Mouse (Mus musculus): ENCODE measurements around the gene Ntf5. TPM values are rescaled to one million over a fixed set of nuclear protein-coding genes. Genes with fewer than 3 reads are reported as not detected.

The Ntf5 gene
- polyA plus RNA-seq, 1 experiment from 2014 or later: 1.6 TPM

GRCm38 (mm10) chr7:45369836-45370474 is 43.5 kb upstream of the Ntf5 start:
- H3K27me3 ChIP-seq (ENCODE audit: control insufficient read depth, insufficient read depth, low read length): peaks cover 23% of the 10 kb centered on the region
- H3K27ac ChIP-seq (ENCODE audit: low read depth, low read length): no peak overlapping the region
- H3K4me3 ChIP-seq (ENCODE audit: low read depth, low read length): peak overlapping the region; percentile 43
- DNase-seq (ENCODE audit: low spot score): no peak
- peak overlapping the region; percentile 52 for H3K9ac ChIP-seq (ENCODE audit: low read length)
- peak overlapping the region; percentile 85 for H3K4me2 ChIP-seq (ENCODE audit: low read depth)
- peaks cover 13% of the 10 kb centered on the region for H3K4me1 ChIP-seq (ENCODE audit: control insufficient read depth, insufficient read depth, low read length)
- no peak for ATAC-seq (ENCODE audit: insufficient read depth, low FRiP score, low TSS enrichment)
- no peaks in the 10 kb centered on the region for H3K9me3 ChIP-seq (ENCODE audit: control insufficient read depth, low read length)
- H3K36me3 ChIP-seq (ENCODE audit: control insufficient read depth, insufficient read depth, low read length): peaks cover 4% of the 10 kb centered on the region; the same call in 1 of the 2 replicates
- WGBS: 7% methylated on average over 50 of the region's 52 CpGs

- peak; percentile 86 for DNase-seq (ENCODE audit: low spot score)
- H3K9ac ChIP-seq (ENCODE audit: low read length): peak within 1 kb of the TSS; percentile 52
- peaks cover 5% of the 10 kb centered on the region for H3K36me3 ChIP-seq (ENCODE audit: control insufficient read depth, insufficient read depth, low read length)
- H3K4me3 ChIP-seq (ENCODE audit: low read depth, low read length): peak within 1 kb of the TSS; percentile 43
- peak within 1 kb of the TSS; percentile 85 for H3K4me2 ChIP-seq (ENCODE audit: low read depth)
- WGBS: 12% methylated on average over 28 of the region's 28 CpGs
- ATAC-seq (ENCODE audit: insufficient read depth, low FRiP score, low TSS enrichment): peak; percentile 65
- H3K4me1 ChIP-seq (ENCODE audit: control insufficient read depth, insufficient read depth, low read length): peaks cover 13% of the 10 kb centered on the region
- H3K9me3 ChIP-seq (ENCODE audit: control insufficient read depth, low read length): no peaks in the 10 kb centered on the region
- H3K27me3 ChIP-seq (ENCODE audit: control insufficient read depth, insufficient read depth, low read length): peaks cover 20% of the 10 kb centered on the region
- no peak within 1 kb of the TSS for H3K27ac ChIP-seq (ENCODE audit: low read depth, low read length)
These were observed 42.8 kb upstream of the Ntf5 start, which contains the start of gene Lin7b for GRCm38 (mm10) chr7:45370475-45371311. Lin7b (minus strand) TSS chr7:45370583.

- WGBS: 88% methylated on average over 5 of the region's 5 CpGs
- Histone ChIP-seq H3K9me3 (ENCODE audit: control insufficient read depth, low read length) (no peaks in the 10 kb centered on the region), H3K27ac (ENCODE audit: low read depth, low read length) (no peak overlapping the region), H3K4me3 (ENCODE audit: low read depth, low read length) (no peak overlapping the region), H3K9ac (ENCODE audit: low read length) (no peak overlapping the region), H3K36me3 (ENCODE audit: control insufficient read depth, insufficient read depth, low read length) (peaks cover 19% of the 10 kb centered on the region), H3K27me3 (ENCODE audit: control insufficient read depth, insufficient read depth, low read length) (peaks cover 17% of the 10 kb centered on the region), H3K4me1 (ENCODE audit: control insufficient read depth, insufficient read depth, low read length) (peaks cover 13% of the 10 kb centered on the region), H3K4me2 (ENCODE audit: low read depth) (no peak overlapping the region)
- ATAC-seq (ENCODE audit: insufficient read depth, low FRiP score, low TSS enrichment) (no peak), DNase-seq (ENCODE audit: low spot score) (no peak)
These were observed 41.1 kb upstream of the Ntf5 start for GRCm38 (mm10) chr7:45372371-45372770.

DNA sequence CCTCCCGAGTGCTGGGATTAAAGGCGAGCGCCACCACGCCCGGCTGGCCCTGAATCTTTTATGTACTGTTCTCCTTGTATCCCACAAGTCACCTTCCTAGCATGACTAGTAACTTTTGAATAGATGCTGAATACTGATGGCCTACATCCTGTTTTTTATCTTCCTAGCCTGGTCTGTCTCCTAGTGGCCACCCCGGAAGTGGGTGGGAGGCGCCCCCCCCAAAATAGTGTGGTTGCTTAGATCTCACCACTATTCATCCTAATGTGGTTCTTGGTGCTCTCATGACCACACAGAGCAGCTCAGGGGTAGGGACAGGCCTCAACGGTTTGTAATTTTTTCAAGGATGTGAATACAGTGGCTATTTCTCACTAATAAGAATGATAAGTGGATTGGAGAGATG is 38.9 kb upstream of the Ntf5 start:
- Histone ChIP-seq H3K4me1 (ENCODE audit: control insufficient read depth, insufficient read depth, low read length) (peaks cover 11% of the 10 kb centered on the region), H3K4me3 (ENCODE audit: low read depth, low read length) (no peak overlapping the region), H3K36me3 (ENCODE audit: control insufficient read depth, insufficient read depth, low read length) (peaks cover 36% of the 10 kb centered on the region), H3K9me3 (ENCODE audit: control insufficient read depth, low read length) (no peaks in the 10 kb centered on the region), H3K4me2 (ENCODE audit: low read depth) (no peak overlapping the region), H3K9ac (ENCODE audit: low read length) (no peak overlapping the region), H3K27ac (ENCODE audit: low read depth, low read length) (no peak overlapping the region), H3K27me3 (ENCODE audit: control insufficient read depth, insufficient read depth, low read length) (peaks cover 6% of the 10 kb centered on the region; the same call in 1 of the 2 replicates)
- WGBS: 96% methylated on average over 8 of the region's 8 CpGs
- no peak for DNase-seq (ENCODE audit: low spot score)
- no peak for ATAC-seq (ENCODE audit: insufficient read depth, low FRiP score, low TSS enrichment)

DNA sequence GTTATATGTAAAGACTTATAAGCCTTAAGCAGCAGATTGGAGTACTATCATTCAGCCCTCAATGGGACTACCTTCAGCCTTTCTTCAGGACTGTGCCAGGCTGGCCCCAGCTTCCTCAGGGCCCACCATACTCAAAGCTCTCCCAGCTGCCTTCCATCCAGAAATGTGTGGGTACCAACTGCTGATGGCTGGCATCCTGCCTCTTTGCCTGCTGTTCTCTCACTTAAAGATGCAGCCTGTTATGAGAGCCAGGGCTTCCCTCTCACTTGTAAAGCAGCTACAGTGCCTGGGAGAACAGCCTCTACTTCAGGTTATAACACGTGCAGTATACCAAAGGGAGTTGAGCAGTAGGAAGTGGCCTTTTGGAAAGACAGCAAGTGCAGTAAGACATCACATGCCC is 37.4 kb upstream of the Ntf5 start:
- Histone ChIP-seq H3K36me3 (ENCODE audit: control insufficient read depth, insufficient read depth, low read length) (peaks cover 48% of the 10 kb centered on the region), H3K4me1 (ENCODE audit: control insufficient read depth, insufficient read depth, low read length) (0 out of 2 replicates have a peak, but pooled peaks cover 2% of the 10 kb centered on the region), H3K9ac (ENCODE audit: low read length) (no peak overlapping the region), H3K4me2 (ENCODE audit: low read depth) (no peak overlapping the region), H3K27me3 (ENCODE audit: control insufficient read depth, insufficient read depth, low read length) (no peaks in the 10 kb centered on the region), H3K4me3 (ENCODE audit: low read depth, low read length) (no peak overlapping the region), H3K27ac (ENCODE audit: low read depth, low read length) (no peak overlapping the region), H3K9me3 (ENCODE audit: control insufficient read depth, low read length) (no peaks in the 10 kb centered on the region)
- ATAC-seq (ENCODE audit: insufficient read depth, low FRiP score, low TSS enrichment): no peak
- 94% methylated on average over 1 of the region's 1 CpGs for WGBS
- DNase-seq (ENCODE audit: low spot score): no peak

- Histone ChIP-seq H3K4me3 (ENCODE audit: low read depth, low read length) (no peak overlapping the region), H3K27me3 (ENCODE audit: control insufficient read depth, insufficient read depth, low read length) (no peaks in the 10 kb centered on the region), H3K27ac (ENCODE audit: low read depth, low read length) (no peak overlapping the region), H3K4me1 (ENCODE audit: control insufficient read depth, insufficient read depth, low read length) (no peaks in the 10 kb centered on the region), H3K9me3 (ENCODE audit: control insufficient read depth, low read length) (no peaks in the 10 kb centered on the region), H3K9ac (ENCODE audit: low read length) (no peak overlapping the region), H3K36me3 (ENCODE audit: control insufficient read depth, insufficient read depth, low read length) (peaks cover 65% of the 10 kb centered on the region), H3K4me2 (ENCODE audit: low read depth) (no peak overlapping the region)
- no peak for DNase-seq (ENCODE audit: low spot score)
- ATAC-seq (ENCODE audit: insufficient read depth, low FRiP score, low TSS enrichment): no peak
- WGBS: 96% methylated on average over 3 of the region's 3 CpGs
These were observed 27.4 kb upstream of the Ntf5 start for GRCm38 (mm10) chr7:45386077-45386476.

DNA sequence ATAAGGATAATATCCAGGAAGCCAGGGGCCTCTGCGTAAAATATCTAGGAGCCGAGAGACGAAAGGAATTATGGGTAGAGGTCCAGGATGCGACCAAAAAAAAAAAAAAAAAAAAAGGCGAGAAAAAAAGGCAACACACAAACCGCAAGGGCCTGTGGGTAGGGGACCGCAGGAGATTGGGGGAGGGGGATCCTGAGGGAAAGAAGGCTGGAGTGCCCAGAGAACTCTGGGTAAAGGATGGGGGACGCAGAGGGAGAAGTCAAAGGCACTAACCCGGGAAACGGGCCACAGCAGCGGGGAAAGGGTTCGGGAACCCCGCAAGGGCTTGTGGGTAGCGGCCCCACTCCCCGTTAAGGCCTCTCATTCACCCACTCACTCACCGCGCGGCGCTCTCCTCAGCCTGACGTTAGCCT is 18.4 kb upstream of the Ntf5 start:
- H3K27ac ChIP-seq (ENCODE audit: low read depth, low read length): peak overlapping the region; percentile 94
- H3K27me3 ChIP-seq (ENCODE audit: control insufficient read depth, insufficient read depth, low read length): no peaks in the 10 kb centered on the region
- H3K36me3 ChIP-seq (ENCODE audit: control insufficient read depth, insufficient read depth, low read length): 0 out of 2 replicates have a peak, but pooled peaks cover 5% of the 10 kb centered on the region
- H3K4me3 ChIP-seq (ENCODE audit: low read depth, low read length): peak overlapping the region; percentile 59
- H3K9ac ChIP-seq (ENCODE audit: low read length): peak overlapping the region; percentile 75
- WGBS: under 1% methylated on average over 19 of the region's 20 CpGs
- peak overlapping the region; percentile 91 for H3K4me2 ChIP-seq (ENCODE audit: low read depth)
- H3K9me3 ChIP-seq (ENCODE audit: control insufficient read depth, low read length): no peaks in the 10 kb centered on the region
- H3K4me1 ChIP-seq (ENCODE audit: control insufficient read depth, insufficient read depth, low read length): peaks cover 13% of the 10 kb centered on the region
- peak; percentile 84 for DNase-seq (ENCODE audit: low spot score)
- ATAC-seq (ENCODE audit: insufficient read depth, low FRiP score, low TSS enrichment): peak; percentile 69

GRCm38 (mm10) chr7:45395578-45396336 is 17.7 kb upstream of the Ntf5 start, which contains the start of gene Snrnp70:
Snrnp70 (minus strand) TSS chr7:45395742.
- peak; percentile 100 for DNase-seq (ENCODE audit: low spot score)
- no peaks in the 10 kb centered on the region for H3K9me3 ChIP-seq (ENCODE audit: control insufficient read depth, low read length)
- WGBS: under 1% methylated on average over 60 of the region's 60 CpGs

More at GRCm38 (mm10) chr7:45395578-45396336, 17.7 kb upstream of the Ntf5 start, which contains the start of gene Snrnp70:
- no peaks in the 10 kb centered on the region for H3K27me3 ChIP-seq (ENCODE audit: control insufficient read depth, insufficient read depth, low read length)
- peak within 1 kb of the TSS; percentile 75 for H3K9ac ChIP-seq (ENCODE audit: low read length)
- peak within 1 kb of the TSS; percentile 94 for H3K27ac ChIP-seq (ENCODE audit: low read depth, low read length)
- H3K4me1 ChIP-seq (ENCODE audit: control insufficient read depth, insufficient read depth, low read length): peaks cover 13% of the 10 kb centered on the region
- H3K36me3 ChIP-seq (ENCODE audit: control insufficient read depth, insufficient read depth, low read length): 0 out of 2 replicates have a peak, but pooled peaks cover 3% of the 10 kb centered on the region
- ATAC-seq (ENCODE audit: insufficient read depth, low FRiP score, low TSS enrichment): peak; percentile 95
- peak within 1 kb of the TSS; percentile 59 for H3K4me3 ChIP-seq (ENCODE audit: low read depth, low read length)
- H3K4me2 ChIP-seq (ENCODE audit: low read depth): peak within 1 kb of the TSS; percentile 91
